Mouse (Mus musculus) cerebellum, postnatal 10 days (tissue): ENCODE measurements at regions not wholly inside any gene's neighbourhood (a gene's known extent, or its start where the extent isn't known, plus 50 kb on each side); places are given as distances from the start of the nearest gene placed in this dataset.
"Not testable (repeated sequence)": the region's sequence is repeated elsewhere in the genome, so short reads cannot be mapped to it uniquely, and the experiment has no call there.

ENCODE experiments used
- DNase-seq, 2 experiments: peaks; one replicate each; pipeline ENCODE4 v3.0.0; 2021; ENCODE audit warnings: mixed read lengths in 2 of 2

GRCm38 (mm10) chr14:87612871-87613270, 196.4 kb downstream of the Tdrd3 start:
- no peak for DNase-seq

- DNase-seq: peak; percentile 2 to 8
Measured at GRCm38 (mm10) chr14:87619368-87620035, 203.1 kb downstream of the Tdrd3 start.

- DNase-seq: no peak
Measured at GRCm38 (mm10) chr14:87631078-87631813, 214.8 kb downstream of the Tdrd3 start.

GRCm38 (mm10) chr14:87634596-87634995, 218.2 kb downstream of the Tdrd3 start:
- DNase-seq: no peak

GRCm38 (mm10) chr14:87637131-87637530, 220.7 kb downstream of the Tdrd3 start:
- DNase-seq: no peak

- DNase-seq: no peak
Measured at GRCm38 (mm10) chr14:87667910-87668309, 251.5 kb downstream of the Tdrd3 start.

GRCm38 (mm10) chr14:87669496-87669895, 253.1 kb downstream of the Tdrd3 start:
- no peak for DNase-seq

- no peak for DNase-seq
Measured at GRCm38 (mm10) chr14:87680788-87681187, 264.3 kb downstream of the Tdrd3 start.

- not testable (repeated sequence) for DNase-seq
Measured at GRCm38 (mm10) chr14:87683091-87683806, 266.8 kb downstream of the Tdrd3 start.

GRCm38 (mm10) chr14:87689866-87690265, 273.4 kb downstream of the Tdrd3 start:
- DNase-seq: no peak

GRCm38 (mm10) chr14:87736456-87736855, 320.0 kb downstream of the Tdrd3 start:
- DNase-seq: no peak

GRCm38 (mm10) chr14:87745524-87745923, 329.1 kb downstream of the Tdrd3 start:
- no peak for DNase-seq

- DNase-seq: no peak
Measured at GRCm38 (mm10) chr14:87746011-87746410, 329.6 kb downstream of the Tdrd3 start.

- peak in 1 of 2 experiments; percentile 18 for DNase-seq
Measured at GRCm38 (mm10) chr14:87749068-87749467, 332.6 kb downstream of the Tdrd3 start.

- no peak for DNase-seq
Measured at GRCm38 (mm10) chr14:87749762-87750161, 333.3 kb downstream of the Tdrd3 start.

GRCm38 (mm10) chr14:87750665-87751170, 334.3 kb downstream of the Tdrd3 start:
- DNase-seq: no peak

- peak; percentile 46 to 62 for DNase-seq
Measured at GRCm38 (mm10) chr14:87754744-87755143, 338.3 kb downstream of the Tdrd3 start.

- no peak for DNase-seq
Measured at GRCm38 (mm10) chr14:87775332-87775890, 359.0 kb downstream of the Tdrd3 start.

- no peak for DNase-seq
Measured at GRCm38 (mm10) chr14:87799803-87800202, 383.4 kb downstream of the Tdrd3 start.

GRCm38 (mm10) chr14:87809664-87810063, 393.2 kb downstream of the Tdrd3 start:
- DNase-seq: not testable (repeated sequence)

- DNase-seq: no peak
Measured at GRCm38 (mm10) chr14:87844120-87844519, 427.7 kb downstream of the Tdrd3 start.

GRCm38 (mm10) chr14:87861486-87861885, 445.0 kb downstream of the Tdrd3 start:
- no peak for DNase-seq
